Mouse (Mus musculus): ENCODE measurements around the gene Tas2r138.
"Not testable (repeated sequence)": the region's sequence is repeated elsewhere in the genome, so short reads cannot be mapped to it uniquely, and the experiment has no call there.

Gene Tas2r138

GRCm38 (mm10) chr6:40613260-40613852 is at the start of gene Tas2r138:
TSS of gene Tas2r138 (minus strand) at chr6:40613310.
- no peak for DNase-seq (ENCODE audit: low read depth, low spot score)

DNA sequence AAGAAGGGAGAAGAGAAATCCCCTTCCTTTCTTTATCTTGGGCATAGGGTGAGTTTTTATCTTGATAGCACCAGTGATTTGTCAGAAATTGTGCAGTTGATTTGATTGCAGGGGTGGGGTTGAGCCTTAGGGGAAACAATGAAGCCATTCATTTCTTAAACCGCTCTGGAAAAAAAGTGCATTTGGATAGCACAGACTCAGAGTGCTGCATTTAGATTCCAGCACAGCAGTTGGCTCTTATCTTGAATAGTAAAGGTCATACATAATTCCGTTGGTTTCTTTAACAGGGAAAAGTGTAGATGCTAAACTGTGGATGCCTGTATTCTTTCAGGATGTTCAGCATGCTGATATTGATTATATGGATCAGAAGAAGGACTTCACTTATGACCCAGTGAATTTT is 47.8 kb upstream of the Tas2r138 start:
- DNase-seq (ENCODE audit: low read depth, low spot score) = no peak

DNA sequence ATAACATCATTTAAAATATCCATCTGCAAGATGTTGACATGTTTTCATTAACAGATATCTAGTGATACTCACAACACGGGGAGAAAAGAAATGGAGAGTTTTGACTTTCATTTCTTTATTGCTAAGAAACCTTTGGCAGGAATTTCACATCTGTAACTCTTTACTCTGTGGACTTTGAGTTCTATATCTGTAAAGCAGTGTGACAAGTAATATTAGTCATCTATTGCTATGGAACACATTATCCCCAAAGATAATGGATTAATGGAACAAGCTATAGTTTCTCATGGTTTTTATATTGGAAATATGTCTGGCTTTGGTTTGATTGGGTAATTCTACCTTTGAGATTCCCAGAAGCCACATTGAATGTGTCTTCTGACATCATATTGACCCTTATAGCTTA is 37.8 kb upstream of the Tas2r138 start:
- DNase-seq (ENCODE audit: low read depth, low spot score) = no peak

DNA sequence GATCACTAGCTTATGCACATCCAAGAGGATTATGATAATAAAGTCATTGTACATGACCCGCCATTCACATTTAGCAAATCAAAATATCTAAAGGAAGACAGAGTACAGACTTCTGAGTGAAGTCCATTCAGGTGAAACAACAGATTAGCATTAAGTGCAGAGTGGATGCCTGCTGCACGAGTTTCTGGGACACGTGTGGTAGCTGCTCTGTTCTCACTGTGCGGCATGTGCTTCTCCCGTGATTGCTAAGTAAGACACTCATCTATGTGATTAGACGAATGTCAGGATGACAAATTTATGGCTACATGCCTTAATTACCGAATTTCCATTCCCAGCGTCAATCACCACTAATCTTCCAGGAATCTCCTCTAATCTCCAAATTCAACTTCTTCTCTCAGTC is 32.6 kb upstream of the Tas2r138 start:
- no peak for DNase-seq (ENCODE audit: low read depth, low spot score)

- no peak for DNase-seq (ENCODE audit: low read depth, low spot score)
These were observed 27.8 kb upstream of the Tas2r138 start for GRCm38 (mm10) chr6:40640710-40641538.

- DNase-seq (ENCODE audit: low read depth, low spot score) = no peak
These were observed 24.6 kb upstream of the Tas2r138 start for GRCm38 (mm10) chr6:40637755-40638154.

- DNase-seq (ENCODE audit: low read depth, low spot score) = no peak
These were observed 22.4 kb upstream of the Tas2r138 start for GRCm38 (mm10) chr6:40635559-40635958.

GRCm38 (mm10) chr6:40634640-40635071 is 21.5 kb upstream of the Tas2r138 start:
- DNase-seq (ENCODE audit: low read depth, low spot score) = no peak

DNA sequence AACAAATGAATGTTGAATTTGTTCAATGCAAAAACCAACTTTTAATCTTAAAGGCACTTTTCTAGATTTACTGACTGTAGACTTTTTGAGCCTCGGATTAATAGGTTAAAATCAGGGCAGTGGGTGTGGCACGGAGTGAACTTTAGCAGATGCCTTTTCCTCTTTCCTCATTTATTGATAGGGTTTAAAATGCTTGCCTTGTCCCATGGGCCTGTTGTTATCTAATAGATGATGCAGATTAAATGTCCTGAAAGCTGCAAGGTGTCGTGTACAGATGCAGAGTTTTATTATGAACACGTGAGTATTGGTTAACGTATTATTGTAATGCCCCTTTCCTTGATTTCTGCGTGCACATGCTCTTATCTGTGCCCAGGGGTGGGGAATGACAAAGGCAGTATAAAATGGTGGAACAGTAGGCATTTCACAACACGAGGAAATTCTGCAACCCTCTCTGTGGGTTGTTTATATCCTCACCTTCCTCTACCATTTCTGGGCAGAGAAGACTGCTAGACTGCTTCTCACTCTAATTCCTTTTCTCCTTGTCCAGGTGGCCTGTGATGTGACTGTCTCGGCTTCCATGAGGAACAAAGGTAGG is 15.4 kb upstream of the Tas2r138 start, which contains the start of gene Mgam:
Mgam (plus strand) TSS at position 426 of the 595 bp plus-strand sequence.
- DNase-seq (ENCODE audit: low read depth, low spot score) = no peak

DNA sequence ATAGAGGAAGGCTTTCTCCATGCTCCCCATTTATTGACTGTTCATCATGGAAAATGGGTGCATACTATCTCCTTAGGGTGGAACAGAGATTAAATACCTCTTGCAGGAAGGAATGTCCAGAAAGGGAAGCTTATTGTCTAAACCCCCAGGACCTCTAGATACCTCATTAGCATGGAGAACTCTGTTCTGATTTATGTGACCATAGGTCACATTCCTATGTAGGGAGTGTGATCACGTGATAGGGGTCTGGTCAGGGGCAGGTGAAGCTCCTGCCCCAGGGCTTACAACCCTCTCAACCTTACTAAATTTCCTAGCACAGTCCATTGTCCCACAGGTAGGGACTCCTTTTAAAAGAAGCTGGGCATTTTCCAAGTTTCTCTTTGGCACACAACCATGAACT is 13.0 kb upstream of the Tas2r138 start:
- no peak for DNase-seq (ENCODE audit: low read depth, low spot score)

- DNase-seq (ENCODE audit: low read depth, low spot score) = peak; percentile 34
These were observed 4.9 kb upstream of the Tas2r138 start for GRCm38 (mm10) chr6:40617965-40618364.

DNA sequence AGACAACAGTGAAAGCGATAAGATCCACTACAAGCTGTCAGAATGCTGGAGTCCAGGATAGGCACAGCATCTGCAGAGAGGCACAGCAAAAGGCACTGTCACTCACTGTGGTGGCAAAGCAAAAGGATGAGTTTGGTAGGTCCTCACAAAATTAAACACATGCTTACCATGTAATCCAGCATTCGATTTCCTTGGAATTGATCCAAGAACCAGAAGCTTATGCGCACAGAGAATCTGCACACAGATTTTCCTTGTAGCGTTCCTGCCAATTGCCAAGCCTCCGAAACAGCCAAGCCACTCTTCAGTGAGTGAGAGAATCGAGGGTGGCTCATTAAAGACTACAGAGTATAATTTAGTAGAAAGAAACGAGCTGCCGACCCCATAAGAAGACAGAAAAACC is 2.9 kb downstream of the Tas2r138 start:
- peak; percentile 60 for DNase-seq (ENCODE audit: low read depth, low spot score)

DNA sequence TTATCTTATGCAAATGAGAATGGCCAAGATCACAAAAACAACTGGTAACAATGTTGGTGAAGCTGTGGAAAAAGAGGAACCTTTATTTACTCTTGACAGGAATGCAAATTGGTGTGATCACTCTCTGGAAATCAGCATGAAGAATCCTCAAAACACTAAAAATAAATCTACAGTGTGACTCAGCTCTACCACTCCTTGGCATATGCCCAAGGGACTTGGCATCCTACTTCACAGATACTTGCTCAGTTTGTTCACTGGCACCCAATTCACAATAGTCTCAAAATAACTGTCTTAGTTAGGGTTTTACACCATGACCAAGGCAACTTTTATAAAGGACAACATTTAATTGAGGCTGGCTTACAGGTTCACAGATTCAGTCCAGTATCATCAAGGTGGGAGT is 5.7 kb downstream of the Tas2r138 start:
- no peak for DNase-seq (ENCODE audit: low read depth, low spot score)

GRCm38 (mm10) chr6:40598546-40598945 is 14.6 kb downstream of the Tas2r138 start:
- not testable (repeated sequence) for DNase-seq (ENCODE audit: low read depth, low spot score)

DNA sequence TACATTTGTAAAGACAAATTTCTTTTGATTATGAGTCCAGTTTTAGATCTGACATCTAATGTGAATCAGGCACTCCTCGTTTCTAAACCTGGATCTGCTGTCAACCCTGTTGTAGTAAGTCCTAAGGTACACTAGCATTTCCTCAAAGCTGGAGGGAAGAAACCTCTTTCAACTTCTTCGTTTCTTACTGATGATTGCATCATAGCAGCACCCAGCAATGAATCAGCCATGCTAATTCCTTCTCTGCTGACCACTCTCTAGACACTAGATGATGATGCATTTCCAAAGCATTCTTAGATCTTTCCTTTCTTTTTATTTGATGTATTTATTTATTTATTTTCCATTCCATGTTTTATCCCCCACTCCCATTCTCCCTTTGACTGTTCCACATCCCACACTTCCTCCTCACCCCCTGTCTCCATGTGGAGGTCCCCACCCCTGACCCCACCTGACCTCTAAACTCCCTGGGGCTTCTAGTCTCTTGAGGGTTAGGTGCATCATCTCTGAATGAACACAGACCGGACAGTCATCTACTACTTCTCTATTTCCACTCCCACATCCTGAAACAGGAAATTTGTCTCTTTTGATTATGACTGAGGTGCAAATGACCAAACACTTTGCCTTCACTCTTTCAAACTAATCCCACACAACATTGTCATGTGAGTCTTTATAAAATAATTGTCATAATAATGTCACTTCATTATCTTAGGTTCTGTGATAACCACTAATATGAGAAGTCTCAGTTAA is 18.1 kb downstream of the Tas2r138 start:
- no peak for DNase-seq (ENCODE audit: low read depth, low spot score)

DNA sequence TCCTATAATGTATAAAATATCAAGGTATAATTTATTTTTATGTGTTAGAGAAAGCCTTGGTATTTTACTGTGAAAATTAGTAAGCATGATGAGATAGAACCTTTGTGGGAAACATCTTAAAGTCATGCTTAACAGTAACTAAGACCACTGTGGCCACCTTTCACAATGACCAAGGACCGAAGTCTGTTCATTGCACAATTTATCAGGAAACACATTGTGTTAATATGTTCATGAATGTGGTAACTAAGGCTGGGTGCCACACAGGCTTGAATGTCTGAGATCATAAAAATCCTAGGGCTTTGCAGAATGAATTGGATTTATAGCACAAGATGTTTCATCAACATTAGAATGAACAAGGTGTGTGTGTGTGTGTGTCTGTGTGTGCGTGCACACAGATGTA is 24.8 kb downstream of the Tas2r138 start:
- DNase-seq (ENCODE audit: low read depth, low spot score) = no peak

DNA sequence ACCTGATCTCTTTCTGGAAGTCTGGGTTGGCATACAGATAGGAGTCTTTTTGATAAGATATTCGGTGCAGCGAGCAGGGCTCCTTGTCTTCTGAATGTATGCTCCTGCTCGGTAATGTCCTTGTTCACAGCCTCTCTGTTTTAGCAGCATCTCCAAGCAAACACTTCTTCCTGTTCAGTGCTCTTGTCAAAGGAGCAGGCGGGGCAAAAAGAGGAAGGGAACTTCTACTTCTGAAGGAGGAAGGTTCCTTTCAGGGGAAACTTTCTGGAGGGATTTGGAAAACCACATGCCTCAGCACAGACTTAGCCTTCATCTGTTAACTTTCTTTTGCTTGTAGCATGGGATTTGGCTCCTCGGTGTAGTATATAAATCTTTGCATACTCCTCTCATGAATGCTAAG is 27.5 kb downstream of the Tas2r138 start, which contains the start of gene Clec5a:
Clec5a (minus strand) TSS at position 177 of the 400 bp plus-strand sequence.
- no peak for DNase-seq (ENCODE audit: low read depth, low spot score)

DNA sequence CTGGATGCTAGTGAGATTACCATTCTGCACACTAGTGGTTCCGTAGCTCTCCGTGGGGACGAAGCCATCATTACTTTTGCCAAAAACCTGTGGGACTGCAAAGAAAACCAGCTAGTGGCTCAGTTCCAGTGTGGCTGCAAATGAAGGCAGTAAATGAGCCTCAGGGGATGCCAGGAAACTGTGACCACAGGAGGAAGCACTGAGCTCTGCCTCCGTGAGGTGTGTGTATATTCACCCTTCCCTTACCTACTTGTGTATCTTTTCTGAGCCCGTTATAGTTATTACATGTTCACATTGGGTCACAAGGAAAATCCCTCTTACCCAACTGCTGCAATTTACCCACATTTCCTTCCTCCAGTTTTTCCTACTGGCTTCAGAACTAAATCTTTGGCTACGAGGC is 28.8 kb downstream of the Tas2r138 start:
- no peak for DNase-seq (ENCODE audit: low read depth, low spot score)

GRCm38 (mm10) chr6:40576305-40576704 is 36.8 kb downstream of the Tas2r138 start:
- no peak for DNase-seq (ENCODE audit: low read depth, low spot score)

GRCm38 (mm10) chr6:40573618-40574017 is 39.5 kb downstream of the Tas2r138 start:
- DNase-seq (ENCODE audit: low read depth, low spot score) = no peak

- DNase-seq (ENCODE audit: low read depth, low spot score) = no peak
These were observed 43.9 kb downstream of the Tas2r138 start, which contains the start of gene Olfr460 for GRCm38 (mm10) chr6:40569187-40569586. TSS of gene Olfr460 (plus strand) at chr6:40569487.

Data from brain, embryonic 18.5 days (tissue).